Mouse (Mus musculus): ENCODE data around the gene Gatc. TPM values are rescaled to one million over a fixed set of nuclear protein-coding genes. Genes with fewer than 3 reads are reported as not detected.

The Gatc gene
- 64.2 TPM for polyA plus RNA-seq (2014; fragmentation: Illumina TruSeq; extraction: RNeasy Lipid Tissue Mini Kit (QIAGEN cat#74804))

DNA sequence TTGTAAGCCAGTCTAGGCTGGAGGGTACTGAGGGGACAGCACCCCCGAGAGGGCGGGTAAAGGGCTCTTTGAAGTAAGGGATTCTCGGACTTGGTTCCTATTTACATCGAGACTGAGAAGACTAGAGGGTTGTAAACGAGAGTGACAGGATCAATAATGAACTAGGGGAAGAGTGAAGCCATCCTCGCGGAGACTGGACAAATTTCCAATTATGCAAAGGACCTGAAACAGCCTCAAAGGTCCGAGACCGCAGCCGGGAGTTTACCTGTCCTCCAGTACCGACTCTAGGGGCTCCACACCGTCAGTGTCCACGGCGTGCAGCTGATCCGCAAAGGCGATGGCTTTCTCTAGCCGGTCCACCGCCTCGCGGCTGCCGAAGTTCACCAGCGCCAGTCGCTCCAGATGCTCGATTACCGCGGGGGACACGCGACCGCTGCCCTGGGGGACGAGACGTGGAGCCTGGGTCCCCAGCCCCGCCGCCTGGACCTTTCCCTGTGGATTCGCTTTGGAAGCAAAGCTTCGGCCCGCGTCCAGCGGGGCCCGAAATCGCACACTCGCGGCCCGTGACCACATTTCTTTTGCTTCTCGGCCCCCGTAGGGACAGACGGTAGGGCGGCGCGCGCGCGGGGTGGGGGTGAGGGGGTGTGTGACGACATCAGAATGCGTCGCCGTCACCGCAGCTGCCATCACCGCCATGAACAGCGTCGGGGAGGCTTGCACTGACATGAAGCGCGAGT lies at the start of gene Gatc, which contains the start of gene Triap1:
Gene Gatc (minus strand): TSS at position 602 of the 737 bp plus-strand sequence.
Gene Triap1 (plus strand): TSS at position 649 of the 737 bp plus-strand sequence.

DNA sequence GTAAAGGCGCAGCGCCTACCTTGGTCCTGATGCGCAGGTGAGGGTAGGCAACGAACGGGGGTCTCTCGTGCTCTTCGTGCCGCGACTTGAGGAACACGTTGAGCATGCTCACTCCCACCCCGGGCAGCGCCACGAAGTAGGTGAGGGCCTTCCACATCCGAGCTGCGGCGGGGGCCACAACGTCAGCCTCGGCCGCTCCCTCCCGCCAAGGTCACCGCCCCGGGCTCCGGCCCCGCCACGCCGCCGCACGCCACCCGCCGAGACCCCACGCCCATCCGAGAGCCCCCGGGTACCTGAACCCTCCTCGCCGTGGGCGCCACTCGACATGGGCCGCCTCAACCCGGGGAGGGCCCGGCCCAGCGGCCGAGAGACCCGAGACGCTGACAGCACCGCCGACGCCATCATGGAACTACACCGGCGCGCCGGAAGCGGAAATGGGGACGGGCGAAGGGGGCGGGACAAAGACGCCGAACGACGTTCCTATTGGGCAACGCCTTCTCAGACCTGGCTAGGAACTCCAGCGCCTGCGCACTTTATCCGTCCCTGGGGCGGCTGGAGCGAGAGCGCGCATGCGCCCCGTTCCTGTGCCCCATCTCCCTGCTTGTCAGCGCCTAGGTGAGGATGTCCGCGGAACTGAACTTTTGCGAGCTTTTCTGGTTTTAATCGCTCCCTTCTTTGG lies 7.7 kb upstream of the Gatc start, which contains the start of gene Cox6a1:
Gene Cox6a1 (minus strand): TSS at position 436 of the 679 bp plus-strand sequence.

DNA sequence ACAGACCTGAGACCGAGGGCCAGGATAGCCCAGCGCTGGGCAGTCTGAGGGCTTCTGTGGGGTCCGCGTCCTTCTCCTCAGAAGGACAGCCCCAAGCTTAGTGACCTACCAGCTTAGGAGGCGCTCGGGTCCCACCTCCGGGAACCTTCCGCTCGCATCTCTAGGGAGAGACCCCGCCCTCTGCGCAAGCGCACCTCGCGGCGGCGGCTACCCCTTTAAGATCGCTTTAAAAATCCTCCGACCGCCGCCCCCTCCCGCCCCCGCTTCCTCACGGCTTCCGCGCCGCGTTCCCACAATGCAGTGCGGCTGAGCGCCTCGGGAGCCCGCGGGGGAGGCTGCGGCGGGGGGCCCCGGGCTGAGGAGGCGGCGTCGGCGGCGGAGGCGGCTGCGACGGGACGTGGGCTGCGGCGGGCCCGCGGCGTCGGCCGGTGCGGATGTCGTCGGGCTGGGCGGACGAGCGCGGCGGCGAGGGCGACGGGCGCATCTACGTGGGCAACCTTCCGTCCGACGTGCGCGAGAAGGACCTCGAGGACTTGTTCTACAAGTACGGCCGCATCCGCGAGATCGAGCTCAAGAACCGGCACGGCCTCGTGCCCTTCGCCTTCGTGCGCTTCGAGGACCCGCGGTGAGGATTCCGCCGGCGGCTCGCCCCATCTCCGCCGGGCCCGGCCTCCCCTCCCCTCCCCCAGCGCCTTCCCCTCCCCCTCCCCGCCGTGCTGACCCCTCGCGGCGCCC lies 13.9 kb downstream of the Gatc start, which contains the start of gene Srsf9:
Gene Srsf9 (plus strand): TSS at position 303 of the 735 bp plus-strand sequence.

DNA sequence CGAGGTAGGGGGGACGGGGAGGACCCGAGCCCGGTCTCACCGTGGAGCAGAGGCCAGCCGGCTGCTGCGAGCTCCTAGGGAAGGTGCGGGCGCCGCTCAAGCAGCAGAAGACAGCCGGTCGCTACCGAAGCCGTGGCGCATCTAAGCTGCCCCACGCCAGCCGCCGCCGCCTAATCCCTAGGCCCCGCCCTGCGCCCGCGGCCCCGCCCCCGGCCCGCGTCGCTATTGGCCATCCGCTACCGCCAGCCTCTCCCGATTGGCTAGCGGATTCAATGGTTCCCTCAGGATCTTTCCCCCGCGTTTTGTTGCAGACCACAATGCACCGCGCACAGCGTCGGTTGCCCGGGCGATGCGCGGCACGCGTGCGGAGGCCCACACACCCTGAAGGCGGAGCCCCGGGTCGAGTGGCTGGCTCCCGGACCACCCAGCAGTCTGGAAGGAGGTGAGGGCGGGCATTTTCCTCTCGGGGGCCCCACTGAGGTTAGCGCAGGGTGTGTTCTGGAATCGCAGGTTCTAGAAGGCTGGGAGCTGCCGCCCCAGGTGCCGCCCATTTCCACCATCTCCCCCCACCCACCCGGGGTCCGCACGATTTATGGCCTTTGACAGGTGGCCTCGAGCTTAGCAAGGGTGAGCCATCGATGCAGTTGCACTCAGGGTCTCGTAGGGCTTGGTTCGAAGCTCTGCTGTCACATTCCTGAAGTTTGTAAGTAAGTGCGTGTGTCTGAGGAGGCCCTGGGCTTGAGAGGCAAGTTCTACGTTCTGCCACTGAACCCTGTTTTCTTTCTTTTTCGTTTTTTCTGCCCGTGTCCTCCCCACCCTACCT lies 40.0 kb downstream of the Gatc start, which contains the start of gene Dynll1:
Gene Dynll1 (minus strand): TSS at position 208 of the 823 bp plus-strand sequence.

Other genes starting within 250 kb of the Gatc start
- gene Gm10401, start 242.9 kb downstream of the Gatc start, polyA plus RNA-seq (2014; fragmentation: Illumina TruSeq; extraction: RNeasy Lipid Tissue Mini Kit (QIAGEN cat#74804)) = not detected
- gene Acads, start 221.8 kb downstream of the Gatc start, polyA plus RNA-seq (2014; fragmentation: Illumina TruSeq; extraction: RNeasy Lipid Tissue Mini Kit (QIAGEN cat#74804)) = not detected
- gene Unc119b, start 206.2 kb downstream of the Gatc start, polyA plus RNA-seq (2014; fragmentation: Illumina TruSeq; extraction: RNeasy Lipid Tissue Mini Kit (QIAGEN cat#74804)) = 6.2 TPM
- 85.2 TPM for gene Mlec, start 183.0 kb downstream of the Gatc start, polyA plus RNA-seq (2014; fragmentation: Illumina TruSeq; extraction: RNeasy Lipid Tissue Mini Kit (QIAGEN cat#74804))
- 0.54 TPM for gene Cabp1, start 146.8 kb downstream of the Gatc start, polyA plus RNA-seq (2014; fragmentation: Illumina TruSeq; extraction: RNeasy Lipid Tissue Mini Kit (QIAGEN cat#74804))
- 4.3 TPM for gene Pop5, start 105.3 kb downstream of the Gatc start, polyA plus RNA-seq (2014; fragmentation: Illumina TruSeq; extraction: RNeasy Lipid Tissue Mini Kit (QIAGEN cat#74804))
- 20.3 TPM for gene Rnf10, start 68.3 kb downstream of the Gatc start, polyA plus RNA-seq (2014; fragmentation: Illumina TruSeq; extraction: RNeasy Lipid Tissue Mini Kit (QIAGEN cat#74804))
- 9.8 TPM for gene Coq5, start 61.5 kb downstream of the Gatc start, polyA plus RNA-seq (2014; fragmentation: Illumina TruSeq; extraction: RNeasy Lipid Tissue Mini Kit (QIAGEN cat#74804))
- gene Dynll1, start 40.2 kb downstream of the Gatc start, polyA plus RNA-seq (2014; fragmentation: Illumina TruSeq; extraction: RNeasy Lipid Tissue Mini Kit (QIAGEN cat#74804)) = 1,210 TPM
- 85.1 TPM for gene Srsf9, start 14.0 kb downstream of the Gatc start, polyA plus RNA-seq (2014; fragmentation: Illumina TruSeq; extraction: RNeasy Lipid Tissue Mini Kit (QIAGEN cat#74804))
- 8.3 TPM for gene Triap1, start within 50 bp of the Gatc start, polyA plus RNA-seq (2014; fragmentation: Illumina TruSeq; extraction: RNeasy Lipid Tissue Mini Kit (QIAGEN cat#74804))
- 38.6 TPM for gene Cox6a1, start 7.8 kb upstream of the Gatc start, polyA plus RNA-seq (2014; fragmentation: Illumina TruSeq; extraction: RNeasy Lipid Tissue Mini Kit (QIAGEN cat#74804))
- 5.6 TPM for gene Msi1, start 88.4 kb upstream of the Gatc start, polyA plus RNA-seq (2014; fragmentation: Illumina TruSeq; extraction: RNeasy Lipid Tissue Mini Kit (QIAGEN cat#74804))
- gene Pla2g1b, start 125.1 kb upstream of the Gatc start, polyA plus RNA-seq (2014; fragmentation: Illumina TruSeq; extraction: RNeasy Lipid Tissue Mini Kit (QIAGEN cat#74804)) = not detected
- gene Sirt4, start 143.5 kb upstream of the Gatc start, polyA plus RNA-seq (2014; fragmentation: Illumina TruSeq; extraction: RNeasy Lipid Tissue Mini Kit (QIAGEN cat#74804)) = 8.2 TPM
- 3.5 TPM for gene Pxn, start 165.5 kb upstream of the Gatc start, polyA plus RNA-seq (2014; fragmentation: Illumina TruSeq; extraction: RNeasy Lipid Tissue Mini Kit (QIAGEN cat#74804))
- gene Rplp0, start 218.3 kb upstream of the Gatc start, polyA plus RNA-seq (2014; fragmentation: Illumina TruSeq; extraction: RNeasy Lipid Tissue Mini Kit (QIAGEN cat#74804)) = 52.5 TPM
- 2.7 TPM for gene Gcn1l1, start 224.1 kb upstream of the Gatc start, polyA plus RNA-seq (2014; fragmentation: Illumina TruSeq; extraction: RNeasy Lipid Tissue Mini Kit (QIAGEN cat#74804))

Measured in ovary, adult 10 weeks (tissue).